Mouse (Mus musculus): ENCODE results near the gene Exosc9. TPM values are rescaled to one million over a fixed set of nuclear protein-coding genes. Genes with fewer than 3 reads are reported as not detected.

Gene Exosc9
- polyA plus RNA-seq, 1 experiment from 2014 or later = 30.0 TPM

Other genes starting within 250 kb of the Exosc9 start
- gene Anxa5, start 76.7 kb upstream of the Exosc9 start, polyA plus RNA-seq (2015; fragmentation: Nextera tagmentation; extraction: Ambion mirVana) = 80.2 and 80.3 TPM in 2 replicates
- gene 1810062G17Rik, start 76.7 kb upstream of the Exosc9 start, polyA plus RNA-seq (2015; fragmentation: Nextera tagmentation; extraction: Ambion mirVana) = 0.96 and 1.1 TPM in 2 replicates
- not detected in 2 replicates for gene Gm11549, start 30.8 kb upstream of the Exosc9 start, polyA plus RNA-seq (2015; fragmentation: Nextera tagmentation; extraction: Ambion mirVana)
- gene Ccna2, start 19.5 kb downstream of the Exosc9 start, polyA plus RNA-seq (2015; fragmentation: Nextera tagmentation; extraction: Ambion mirVana) = 220 and 228 TPM in 2 replicates
- gene Bbs7, start 60.9 kb downstream of the Exosc9 start, polyA plus RNA-seq (2015; fragmentation: Nextera tagmentation; extraction: Ambion mirVana) = 8.8 and 9.8 TPM in 2 replicates
- gene Trpc3, start 137.6 kb downstream of the Exosc9 start, polyA plus RNA-seq (2015; fragmentation: Nextera tagmentation; extraction: Ambion mirVana) = 0.06 and 0.28 TPM in 2 replicates

Data from liver, embryonic 16.5 days (tissue).